Mouse (Mus musculus) MEL (cell line): ENCODE data around the gene Rpl3. TPM values are rescaled to one million over a fixed set of nuclear protein-coding genes. Genes with fewer than 3 reads are reported as not detected.

Source experiments
- DNase-seq: peaks from one replicate; pipeline ENCODE4 v3.0.0; 2011; ENCODE audit warnings: low read depth, low spot score
- H3K27ac ChIP-seq: 2 replicates; pipeline ENCODE4 v1.5.1; 2012; ENCODE audit warnings: low read depth, mild to moderate bottlenecking, control low read depth, low read length, moderate library complexity; ENCODE audit not compliant: control insufficient read depth
- H3K27me3 ChIP-seq, 2 experiments: fragments of 150-350 bp in 1 of 2; sonication (generic) in 1 of 2; 2 replicates each; pipeline ENCODE4 v1.6.1; 2012; ENCODE audit warnings: low read length in 2 of 2, mild to moderate bottlenecking in 2 of 2, improper control_type of control experiment in 1 of 2, moderate library complexity in 1 of 2; ENCODE audit not compliant: insufficient read depth in 2 of 2, control insufficient read depth in 1 of 2
- H3K36me3 ChIP-seq, 2 experiments: 2 replicates each; pipeline ENCODE4 v1.6.1; 2012 to 2014; ENCODE audit warnings: low read length in 2 of 2, improper control_type of control experiment in 1 of 2, inconsistent platforms in 1 of 2, mild to moderate bottlenecking in 1 of 2; ENCODE audit not compliant: insufficient read depth in 2 of 2, control insufficient read depth in 1 of 2
- H3K4me1 ChIP-seq, 2 experiments: fragments of 150-350 bp in 1 of 2; sonication (generic) in 1 of 2; 2 replicates each; pipeline ENCODE4 v1.6.1; 2012; ENCODE audit warnings: low read length in 2 of 2, improper control_type of control experiment in 1 of 2, mild to moderate bottlenecking in 1 of 2; ENCODE audit not compliant: insufficient read depth in 2 of 2, control insufficient read depth in 1 of 2
- H3K4me3 ChIP-seq, 2 experiments: fragments of 150-350 bp in 1 of 2; sonication (generic) in 1 of 2; 2 replicates each; pipeline ENCODE4 v1.5.1; 2012; ENCODE audit warnings: low read depth in 2 of 2, low read length in 2 of 2, mild to moderate bottlenecking in 2 of 2, moderate library complexity in 2 of 2, control low read depth in 1 of 2, improper control_type of control experiment in 1 of 2; ENCODE audit not compliant: control insufficient read depth in 1 of 2, insufficient read depth in 1 of 2
- H3K79me2 ChIP-seq: 2 replicates; pipeline ENCODE4 v1.6.1; 2012; ENCODE audit warnings: mild to moderate bottlenecking, low read length, moderate library complexity; ENCODE audit not compliant: control insufficient read depth, poor library complexity, insufficient read depth
- H3K9ac ChIP-seq: 2 replicates; pipeline ENCODE4 v1.6.1; 2012; ENCODE audit warnings: low read depth, mild to moderate bottlenecking, control low read depth, low read length, moderate library complexity; ENCODE audit not compliant: control insufficient read depth, poor library complexity, severe bottlenecking
- H3K9me3 ChIP-seq: fragments of 150-350 bp; sonication (generic); replicated peaks from 2 replicates; pipeline ENCODE4 v1.6.1; 2012; ENCODE audit warnings: mild to moderate bottlenecking, low read length, improper control_type of control experiment, moderate library complexity; ENCODE audit not compliant: insufficient read depth
- CHD1 ChIP-seq: IDR thresholded peaks from 2 replicates; pipeline ENCODE4 v1.6.1; 2012; ENCODE audit warnings: low read depth, mild to moderate bottlenecking, inconsistent platforms, low read length, improper control_type of control experiment
- CHD2 ChIP-seq: IDR thresholded peaks from 2 replicates; pipeline ENCODE4 v1.6.1; 2011; ENCODE audit warnings: low read length, improper control_type of control experiment
- CTCF ChIP-seq, 3 experiments: IDR thresholded peaks in 2 of 3; conservative IDR thresholded peaks in 1 of 3; 2 replicates each; pipeline ENCODE4 v1.5.1; 2011 to 2012; ENCODE audit warnings: low read length in 3 of 3, low read depth in 2 of 3, mild to moderate bottlenecking in 2 of 3, improper control_type of control experiment in 1 of 3, inconsistent platforms in 1 of 3, mixed read lengths in 1 of 3, moderate library complexity in 1 of 3; ENCODE audit not compliant: control insufficient read depth in 1 of 3, insufficient read depth in 1 of 3, poor library complexity in 1 of 3, severe bottlenecking in 1 of 3
- E2F4 ChIP-seq: IDR thresholded peaks from 2 replicates; pipeline ENCODE4 v1.6.1; 2011; ENCODE audit warnings: low read depth, low read length, improper control_type of control experiment, borderline replicate concordance
- ELF1 ChIP-seq: IDR thresholded peaks from 2 replicates; pipeline ENCODE4 v1.6.1; 2014; ENCODE audit warnings: low read depth, mild to moderate bottlenecking, inconsistent platforms, low read length, improper control_type of control experiment, moderate library complexity
- ETS1 ChIP-seq: IDR thresholded peaks from 2 replicates; pipeline ENCODE4 v1.6.1; 2012; ENCODE audit warnings: low read depth, mild to moderate bottlenecking, inconsistent platforms, low read length, improper control_type of control experiment, moderate library complexity
- GATA1 ChIP-seq: IDR thresholded peaks from 2 replicates; pipeline ENCODE4 v1.6.1; 2011; ENCODE audit warnings: low read depth, low read length, improper control_type of control experiment
- JUND ChIP-seq: IDR thresholded peaks from 2 replicates; pipeline ENCODE4 v1.6.1; 2011; ENCODE audit warnings: low read depth, mild to moderate bottlenecking, improper control_type of control experiment, low read length
- KAT2A ChIP-seq: conservative IDR thresholded peaks from 2 replicates; pipeline ENCODE4 v1.6.1; 2012; ENCODE audit warnings: low read depth, low read length, improper control_type of control experiment, inconsistent platforms
- MAFK ChIP-seq: IDR thresholded peaks from 2 replicates; pipeline ENCODE4 v1.6.1; 2011; ENCODE audit warnings: low read depth, mild to moderate bottlenecking, low read length, improper control_type of control experiment, borderline replicate concordance
- MAZ ChIP-seq: IDR thresholded peaks from 2 replicates; pipeline ENCODE4 v1.6.1; 2012; ENCODE audit warnings: low read depth, mild to moderate bottlenecking, inconsistent platforms, low read length, improper control_type of control experiment
- MXI1 ChIP-seq: IDR thresholded peaks from 2 replicates; pipeline ENCODE4 v1.6.1; 2011; ENCODE audit warnings: mild to moderate bottlenecking, low read depth, low read length, improper control_type of control experiment
- NELFE ChIP-seq: IDR thresholded peaks from 2 replicates; pipeline ENCODE4 v1.6.1; 2011; ENCODE audit warnings: low read depth, low read length, improper control_type of control experiment
- POLR2AphosphoS5 ChIP-seq: IDR thresholded peaks from 2 replicates; pipeline ENCODE4 v1.6.1; 2012; ENCODE audit warnings: low read depth, borderline replicate concordance, mild to moderate bottlenecking, inconsistent platforms, low read length, moderate library complexity, mixed read lengths
- SIN3A ChIP-seq: IDR thresholded peaks from 2 replicates; pipeline ENCODE4 v1.6.1; 2012; ENCODE audit warnings: low read length, improper control_type of control experiment, inconsistent platforms
- SMC3 ChIP-seq: IDR thresholded peaks from 2 replicates; pipeline ENCODE4 v1.6.1; 2011; ENCODE audit warnings: low read depth, low read length, improper control_type of control experiment
- TAL1 ChIP-seq: IDR thresholded peaks from 2 replicates; pipeline ENCODE4 v1.6.1; 2012; ENCODE audit warnings: mild to moderate bottlenecking, inconsistent platforms, low read length, moderate library complexity, mixed read lengths
- TBP ChIP-seq: IDR thresholded peaks from 2 replicates; pipeline ENCODE4 v1.8.0; 2011; ENCODE audit warnings: low read depth, low read length, improper control_type of control experiment
- USF1 ChIP-seq: IDR thresholded peaks from 2 replicates; pipeline ENCODE4 v1.6.1; 2014; ENCODE audit warnings: low read depth, mild to moderate bottlenecking, inconsistent platforms, low read length, improper control_type of control experiment, moderate library complexity
- ZC3H11A ChIP-seq: IDR thresholded peaks from 2 replicates; pipeline ENCODE4 v1.6.1; 2012; ENCODE audit warnings: low read depth, mild to moderate bottlenecking, inconsistent platforms, low read length, improper control_type of control experiment
- ZKSCAN1 ChIP-seq: IDR thresholded peaks from 2 replicates; pipeline ENCODE4 v1.6.1; 2012; ENCODE audit warnings: low read depth, mild to moderate bottlenecking, inconsistent platforms, low read length, improper control_type of control experiment, moderate library complexity
- ZMIZ1 ChIP-seq: IDR thresholded peaks from 2 replicates; pipeline ENCODE4 v1.6.1; 2012; ENCODE audit warnings: low read depth, mild to moderate bottlenecking, inconsistent platforms, low read length, improper control_type of control experiment, moderate library complexity
- ZNF384 ChIP-seq: IDR thresholded peaks from 2 replicates; pipeline ENCODE4 v1.6.1; 2012; ENCODE audit warnings: low read depth, mild to moderate bottlenecking, inconsistent platforms, low read length, improper control_type of control experiment
- polyA plus RNA-seq, 2 experiments: library from polyadenylated mRNA; stranded (reverse) in 1 of 2; unstranded in 1 of 2; fragments of >175 nt in 1 of 2; fragments of >200 nt in 1 of 2; gene quantifications; 2 replicates each; pipeline versions ENCODE4 v1.2.1 to v1.2.4; 2012; ENCODE audit warnings: low replicate concordance in 2 of 2, low read depth in 1 of 2; ENCODE audit not compliant: insufficient read length in 2 of 2, insufficient read depth in 1 of 2, missing spikeins in 1 of 2
- total RNA-seq: library from RNA; depleted of rRNA; stranded (reverse); fragments of 300-350 nt; gene quantifications from 2 replicates; pipeline ENCODE4 v1.2.3, GENCODE M21; 2012

Gene Rpl3
- total and polyA plus RNA-seq, 3 experiments, result 543 to 1,686 (median 1,096) TPM

- Histone ChIP-seq H3K27ac (no peak overlapping the region), H3K27me3 (no peaks in the 10 kb centered on the region), H3K4me1 (peaks cover 21 to 42% of the 10 kb centered on the region in 2 experiments), H3K36me3 (peaks cover 0 to 30% of the 10 kb centered on the region in 2 experiments; a peak in 2 of 4 replicates), H3K4me3 (no peak overlapping the region), H3K79me2 (peaks cover 35% of the 10 kb centered on the region), H3K9ac (no peak overlapping the region), H3K9me3 (no peaks in the 10 kb centered on the region)
- TF ChIP-seq ZNF384, result no peak
- TF ChIP-seq CTCF (IDR thresholded peaks at IDR 0.05 in 2 of 3, conservative IDR thresholded peaks at IDR 0.05 in 1 of 3; ENCODE audit: control insufficient read depth in 1 of 3, insufficient read depth in 1 of 3, low read depth in 2 of 3, low read length in 3 of 3, poor library complexity in 1 of 3, severe bottlenecking in 1 of 3), result no peak
- no peak for TF ChIP-seq KAT2A
- TF ChIP-seq MXI1, result no peak
- TF ChIP-seq TBP, result no peak
- TF ChIP-seq NELFE, result no peak
- no peak for DNase-seq
These were observed 931 bp upstream of the Rpl3 start for GRCm38 (mm10) chr15:80092599-80092998.

- TF ChIP-seq GATA1 (no peak), USF1 (no peak), ZC3H11A (no peak), SMC3 (no peak), KAT2A (no peak), POLR2AphosphoS5 (no peak), JUND (no peak), SIN3A (no peak), CHD2 (no peak), ETS1 (no peak), CHD1 (no peak), ELF1 (no peak), E2F4 (no peak), MAFK (no peak), ZMIZ1 (no peak), CTCF (IDR thresholded peaks at IDR 0.05 in 2 of 3, conservative IDR thresholded peaks at IDR 0.05 in 1 of 3; ENCODE audit: control insufficient read depth in 1 of 3, insufficient read depth in 1 of 3, low read depth in 2 of 3, low read length in 3 of 3, poor library complexity in 1 of 3, severe bottlenecking in 1 of 3) (no peak), MAZ (no peak), TAL1 (no peak), ZKSCAN1 (no peak)
These were observed 373 bp upstream of the Rpl3 start for GRCm38 (mm10) chr15:80092041-80092441.

More at GRCm38 (mm10) chr15:80092041-80092441, 373 bp upstream of the Rpl3 start:
- Histone ChIP-seq H3K27me3 (no peaks in the 10 kb centered on the region), H3K79me2 (peaks cover 34% of the 10 kb centered on the region), H3K4me1 (peaks cover 21 to 40% of the 10 kb centered on the region in 2 experiments), H3K9ac (peak overlapping the region; percentile 99), H3K9me3 (no peaks in the 10 kb centered on the region), H3K27ac (no peak overlapping the region), H3K36me3 (peaks cover 0 to 30% of the 10 kb centered on the region in 2 experiments; a peak in 2 of 4 replicates), H3K4me3 (peak overlapping the region; percentile 89 to 91)
- DNase-seq, result no peak
